Mouse (Mus musculus) brain, embryonic 14.5 days (tissue): ENCODE measurements around the gene Ccdc18. TPM values are rescaled to one million over a fixed set of nuclear protein-coding genes. Genes with fewer than 3 reads are reported as not detected.
"Not testable (repeated sequence)": the region's sequence is repeated elsewhere in the genome, so short reads cannot be mapped to it uniquely, and the experiment has no call there.

Source experiments
- DNase-seq: peaks from one replicate; pipeline ENCODE4 v3.0.0-alpha.2; 2011; ENCODE audit warnings: low read depth
- CTCF ChIP-seq: fragments of 200-500 bp; IDR thresholded peaks from 2 replicates; pipeline ENCODE4 v1.5.1; 2012; ENCODE audit warnings: inconsistent platforms, mild to moderate bottlenecking, moderate library complexity, borderline replicate concordance; ENCODE audit not compliant: insufficient read depth, insufficient read length; ENCODE audit errors: extremely low read depth
- POLR2A ChIP-seq: fragments of 200-500 bp; IDR thresholded peaks from 2 replicates; pipeline ENCODE4 v1.6.1; 2012; ENCODE audit warnings: mild to moderate bottlenecking, inconsistent platforms, borderline replicate concordance; ENCODE audit not compliant: poor library complexity, insufficient read depth, insufficient read length, severe bottlenecking; ENCODE audit errors: extremely low read depth
- polyA plus RNA-seq: library from polyadenylated mRNA; depleted of rRNA; stranded (reverse); fragments of >200 nt; gene quantifications from 2 replicates; pipeline ENCODE4 v1.2.3, GENCODE M21; 2012

The Ccdc18 gene
- polyA plus RNA-seq, 1 experiment, result 0.83 TPM

GRCm38 (mm10) chr5:108184050-108184449, 51.4 kb downstream of the Ccdc18 start:
- no peak for TF ChIP-seq CTCF
- no peak for DNase-seq

- TF ChIP-seq POLR2A (no peak), CTCF (no peak)
- no peak for DNase-seq
Observed at GRCm38 (mm10) chr5:108188967-108189366, 56.3 kb downstream of the Ccdc18 start.

GRCm38 (mm10) chr5:108206008-108206407, 73.3 kb downstream of the Ccdc18 start:
- peak; percentile 1 for DNase-seq
- TF ChIP-seq CTCF (no peak), POLR2A (no peak)

- no peak for TF ChIP-seq CTCF
- TF ChIP-seq POLR2A, result no peak
- DNase-seq, result no peak
Observed at GRCm38 (mm10) chr5:108211512-108211911, 78.8 kb downstream of the Ccdc18 start.

GRCm38 (mm10) chr5:108214928-108215327, 82.3 kb downstream of the Ccdc18 start:
- no peak for DNase-seq
- no peak for TF ChIP-seq CTCF
- TF ChIP-seq POLR2A, result no peak

GRCm38 (mm10) chr5:108224077-108224476, 91.4 kb downstream of the Ccdc18 start:
- TF ChIP-seq CTCF, result no peak
- no peak for DNase-seq

GRCm38 (mm10) chr5:108226159-108226558, 93.5 kb downstream of the Ccdc18 start:
- TF ChIP-seq CTCF (no peak), POLR2A (no peak)
- DNase-seq, result no peak

GRCm38 (mm10) chr5:108246314-108246765, 113.7 kb downstream of the Ccdc18 start:
- TF ChIP-seq POLR2A, result no peak
- no peak for TF ChIP-seq CTCF
- no peak for DNase-seq

GRCm38 (mm10) chr5:108250033-108250432, 117.4 kb downstream of the Ccdc18 start:
- DNase-seq, result no peak
- TF ChIP-seq POLR2A (no peak), CTCF (no peak)

- no peak for DNase-seq
- TF ChIP-seq CTCF (no peak), POLR2A (no peak)
Observed at GRCm38 (mm10) chr5:108255259-108255658, 122.6 kb downstream of the Ccdc18 start.

GRCm38 (mm10) chr5:108262722-108263121, 130.0 kb downstream of the Ccdc18 start:
- TF ChIP-seq POLR2A (no peak), CTCF (no peak)
- DNase-seq, result peak; percentile 46

- DNase-seq, result not testable (repeated sequence)
Observed at GRCm38 (mm10) chr5:108263785-108264184, 131.1 kb downstream of the Ccdc18 start.

GRCm38 (mm10) chr5:108266990-108267389, 134.3 kb downstream of the Ccdc18 start:
- TF ChIP-seq POLR2A (no peak), CTCF (no peak)
- no peak for DNase-seq
